Mouse (Mus musculus): ENCODE measurements at regions not wholly inside any gene's neighbourhood (a gene's known extent, or its start where the extent isn't known, plus 50 kb on each side); places are given as distances from the start of the nearest gene placed in this dataset.

DNA sequence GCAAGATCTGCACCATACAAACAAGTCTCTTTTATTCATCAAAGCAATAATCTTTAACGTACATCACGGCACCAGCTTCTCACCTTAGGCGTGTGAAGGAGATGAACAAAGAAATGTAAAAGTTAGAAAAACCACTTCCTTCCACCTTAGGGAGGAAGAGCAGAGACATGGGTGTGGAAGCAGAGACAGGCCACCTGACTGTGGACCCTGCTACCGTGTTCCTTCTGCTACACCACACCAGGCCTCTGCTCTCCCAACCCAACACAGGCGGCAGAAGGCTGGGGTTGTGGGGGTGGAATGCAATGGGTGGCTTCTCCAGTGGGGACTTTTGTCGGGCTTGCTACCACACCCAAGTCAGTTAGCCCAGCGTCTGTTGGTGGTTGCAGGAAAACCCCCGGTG, 540.2 kb upstream of the Gm10131 start:
- TF ChIP-seq POLR2A (IDR thresholded peaks at IDR 0.05; ENCODE audit: low read depth, low read length): no peak
- no peak for TF ChIP-seq CTCF (conservative IDR thresholded peaks at IDR 0.05; ENCODE audit: insufficient read depth, insufficient read length, low read depth, low read length)
